Mouse (Mus musculus) intestine, embryonic 15.5 days (tissue): ENCODE data around the gene Ctsz. TPM values are rescaled to one million over a fixed set of nuclear protein-coding genes. Genes with fewer than 3 reads are reported as not detected.

Source experiments
- ATAC-seq: fragments of 200-750 bp; cut with Nextera tagmentation; 2 replicates; pipeline ENCODE4 v1.8.0; 2017; ENCODE audit warnings: moderate TSS enrichment, moderate library complexity
- H3K27ac ChIP-seq: fragments of 300-500 bp; sonication (generic); 2 replicates; pipeline ENCODE4 v1.5.1; 2015; ENCODE audit warnings: mild to moderate bottlenecking, inconsistent platforms
- H3K27me3 ChIP-seq: fragments of 300-500 bp; sonication (generic); replicated peaks from 2 replicates; pipeline ENCODE4 v1.6.1; 2015; ENCODE audit warnings: inconsistent platforms
- H3K36me3 ChIP-seq: fragments of 300-500 bp; sonication (generic); 2 replicates; pipeline ENCODE4 v1.6.1; 2015; ENCODE audit warnings: inconsistent platforms
- H3K4me1 ChIP-seq: fragments of 300-500 bp; sonication (generic); replicated peaks from 2 replicates; pipeline ENCODE4 v1.6.1; 2015; ENCODE audit warnings: inconsistent platforms
- H3K4me2 ChIP-seq: fragments of 300-500 bp; sonication (generic); replicated peaks from 2 replicates; pipeline ENCODE4 v1.6.1; 2015; ENCODE audit warnings: mild to moderate bottlenecking, inconsistent platforms
- H3K4me3 ChIP-seq: fragments of 300-500 bp; sonication (generic); replicated peaks from 2 replicates; pipeline ENCODE4 v1.5.1; 2015; ENCODE audit warnings: inconsistent platforms
- H3K9ac ChIP-seq: fragments of 300-500 bp; sonication (generic); 2 replicates; pipeline ENCODE4 v1.6.1; 2015; ENCODE audit warnings: inconsistent platforms
- H3K9me3 ChIP-seq: fragments of 300-500 bp; sonication (generic); 2 replicates; pipeline ENCODE4 v1.6.1; 2016; ENCODE audit warnings: inconsistent platforms
- WGBS: fragments of 180-500 bp; shearing (Covaris S2); methylation state at CpG from one replicate; pipeline ENCODE4 v1.1.7; 2015; 5-methylcytosine and 5-hydroxymethylcytosine counted together
- polyA plus RNA-seq: library from polyadenylated mRNA; unstranded; fragments of >200 nt; fragmentation: Nextera tagmentation; extraction: Ambion mirVana; gene quantifications from 2 replicates; pipeline ENCODE4 v1.2.1, GENCODE M21; 2015

Gene Ctsz
- polyA plus RNA-seq, 1 experiment from 2014 or later, result 247 TPM

GRCm38 (mm10) chr2:174439450-174439838 lies 605 bp upstream of the Ctsz start:
- Histone ChIP-seq H3K4me1 (peaks cover 32% of the 10 kb centered on the region), H3K27ac (no peak overlapping the region), H3K9ac (no peak overlapping the region), H3K4me3 (no peak overlapping the region), H3K9me3 (no peaks in the 10 kb centered on the region), H3K36me3 (0 out of 2 replicates have a peak, but pooled peaks cover 2% of the 10 kb centered on the region), H3K27me3 (no peaks in the 10 kb centered on the region), H3K4me2 (peak overlapping the region; percentile 89)
- WGBS, result 59% methylated on average over 5 of the region's 5 CpGs
- no peak for ATAC-seq

GRCm38 (mm10) chr2:174438181-174438580 lies 658 bp downstream of the Ctsz start:
- H3K4me1 ChIP-seq, result peaks cover 31% of the 10 kb centered on the region
- H3K27ac ChIP-seq, result 0 out of 2 replicates have a peak overlapping the region, but pooled peaks have one; percentile 36
- peak overlapping the region; percentile 54 for H3K9ac ChIP-seq
- no peaks in the 10 kb centered on the region for H3K27me3 ChIP-seq
- WGBS, result 63% methylated on average over 11 of the region's 11 CpGs
- H3K36me3 ChIP-seq, result peaks cover 7% of the 10 kb centered on the region; the same call in 1 of the 2 replicates
- H3K9me3 ChIP-seq, result no peaks in the 10 kb centered on the region
- H3K4me2 ChIP-seq, result peak overlapping the region; percentile 89
- ATAC-seq, result 0 out of 2 replicates have a peak, but pooled peaks have one; percentile 1
- H3K4me3 ChIP-seq, result peak overlapping the region; percentile 59

- peak overlapping the region; percentile 59 for H3K4me3 ChIP-seq
- no peak overlapping the region for H3K27ac ChIP-seq
- H3K36me3 ChIP-seq, result peaks cover 9% of the 10 kb centered on the region; the same call in 1 of the 2 replicates
- no peaks in the 10 kb centered on the region for H3K9me3 ChIP-seq
- WGBS, result 83% methylated on average over 4 of the region's 4 CpGs
- peaks cover 29% of the 10 kb centered on the region for H3K4me1 ChIP-seq
- 0 out of 2 replicates have a peak, but pooled peaks have one; percentile 1 for ATAC-seq
- H3K27me3 ChIP-seq, result no peaks in the 10 kb centered on the region
- H3K4me2 ChIP-seq, result peak overlapping the region; percentile 89
- 0 out of 2 replicates have a peak overlapping the region, but pooled peaks have one; percentile 54 for H3K9ac ChIP-seq
Observed at GRCm38 (mm10) chr2:174437697-174437982, 1.2 kb downstream of the Ctsz start.

- no peak overlapping the region for H3K9ac ChIP-seq
- H3K4me1 ChIP-seq, result peaks cover 29% of the 10 kb centered on the region
- no peaks in the 10 kb centered on the region for H3K9me3 ChIP-seq
- H3K27me3 ChIP-seq, result no peaks in the 10 kb centered on the region
- WGBS, result 93% methylated on average over 7 of the region's 7 CpGs
- H3K36me3 ChIP-seq, result peaks cover 13% of the 10 kb centered on the region; the same call in 1 of the 2 replicates
- 0 out of 2 replicates have a peak overlapping the region, but pooled peaks have one; percentile 59 for H3K4me3 ChIP-seq
- peak overlapping the region; percentile 89; the same call in 1 of the 2 replicates for H3K4me2 ChIP-seq
- H3K27ac ChIP-seq, result no peak overlapping the region
- no peak for ATAC-seq
Observed at GRCm38 (mm10) chr2:174436916-174437696, 1.7 kb downstream of the Ctsz start.

- H3K4me2 ChIP-seq, result no peak overlapping the region
- no peaks in the 10 kb centered on the region for H3K27me3 ChIP-seq
- H3K9ac ChIP-seq, result no peak overlapping the region
- 87% methylated on average over 26 of the region's 26 CpGs for WGBS
- H3K9me3 ChIP-seq, result no peaks in the 10 kb centered on the region
- no peak overlapping the region for H3K4me3 ChIP-seq
- H3K4me1 ChIP-seq, result peaks cover 26% of the 10 kb centered on the region
- no peak overlapping the region for H3K27ac ChIP-seq
- H3K36me3 ChIP-seq, result peaks cover 13% of the 10 kb centered on the region; the same call in 1 of the 2 replicates
- ATAC-seq, result no peak
Observed at GRCm38 (mm10) chr2:174436076-174436701, 2.6 kb downstream of the Ctsz start.

GRCm38 (mm10) chr2:174434943-174435342 lies 3.9 kb downstream of the Ctsz start:
- Histone ChIP-seq H3K4me2 (no peak overlapping the region), H3K9ac (no peak overlapping the region), H3K4me1 (peaks cover 26% of the 10 kb centered on the region), H3K4me3 (no peak overlapping the region), H3K9me3 (no peaks in the 10 kb centered on the region), H3K27ac (no peak overlapping the region), H3K36me3 (peaks cover 15% of the 10 kb centered on the region; the same call in 1 of the 2 replicates), H3K27me3 (no peaks in the 10 kb centered on the region)
- no peak for ATAC-seq
- 96% methylated on average over 9 of the region's 9 CpGs for WGBS

GRCm38 (mm10) chr2:174428996-174429591 lies 9.7 kb downstream of the Ctsz start:
- Histone ChIP-seq H3K4me3 (no peak overlapping the region), H3K36me3 (peaks cover 51% of the 10 kb centered on the region), H3K9ac (no peak overlapping the region), H3K27me3 (no peaks in the 10 kb centered on the region), H3K27ac (no peak overlapping the region), H3K9me3 (no peaks in the 10 kb centered on the region), H3K4me2 (no peak overlapping the region), H3K4me1 (no peaks in the 10 kb centered on the region)
- 84% methylated on average over 10 of the region's 10 CpGs for WGBS
- ATAC-seq, result no peak

- no peaks in the 10 kb centered on the region for H3K4me1 ChIP-seq
- H3K4me2 ChIP-seq, result no peak overlapping the region
- H3K36me3 ChIP-seq, result peaks cover 55% of the 10 kb centered on the region
- H3K4me3 ChIP-seq, result no peak overlapping the region
- ATAC-seq, result no peak
- no peak overlapping the region for H3K9ac ChIP-seq
- 79% methylated on average over 18 of the region's 18 CpGs for WGBS
- no peaks in the 10 kb centered on the region for H3K27me3 ChIP-seq
- no peak overlapping the region for H3K27ac ChIP-seq
- H3K9me3 ChIP-seq, result no peaks in the 10 kb centered on the region
Observed at GRCm38 (mm10) chr2:174428076-174428835, 10.6 kb downstream of the Ctsz start.

GRCm38 (mm10) chr2:174426856-174427255 lies 12.0 kb downstream of the Ctsz start:
- H3K4me1 ChIP-seq, result no peaks in the 10 kb centered on the region
- no peak overlapping the region for H3K4me2 ChIP-seq
- H3K9ac ChIP-seq, result no peak overlapping the region
- no peak overlapping the region for H3K4me3 ChIP-seq
- H3K27me3 ChIP-seq, result no peaks in the 10 kb centered on the region
- no peak for ATAC-seq
- WGBS, result 93% methylated on average over 12 of the region's 12 CpGs
- H3K9me3 ChIP-seq, result no peaks in the 10 kb centered on the region
- H3K27ac ChIP-seq, result no peak overlapping the region
- H3K36me3 ChIP-seq, result peaks cover 55% of the 10 kb centered on the region

- Histone ChIP-seq H3K9ac (no peak overlapping the region), H3K4me2 (no peak overlapping the region), H3K4me1 (no peaks in the 10 kb centered on the region), H3K4me3 (no peak overlapping the region), H3K27me3 (no peaks in the 10 kb centered on the region), H3K9me3 (no peaks in the 10 kb centered on the region), H3K27ac (no peak overlapping the region), H3K36me3 (peaks cover 62% of the 10 kb centered on the region)
- WGBS, result 86% methylated on average over 11 of the region's 11 CpGs
- no peak for ATAC-seq
Observed at GRCm38 (mm10) chr2:174424301-174425085, 14.3 kb downstream of the Ctsz start.

GRCm38 (mm10) chr2:174421107-174421506 lies 17.7 kb downstream of the Ctsz start:
- ATAC-seq, result no peak
- Histone ChIP-seq H3K27me3 (no peaks in the 10 kb centered on the region), H3K4me3 (no peak overlapping the region), H3K27ac (no peak overlapping the region), H3K36me3 (peaks cover 36% of the 10 kb centered on the region), H3K9ac (no peak overlapping the region), H3K4me2 (no peak overlapping the region), H3K4me1 (peaks cover 4% of the 10 kb centered on the region), H3K9me3 (no peaks in the 10 kb centered on the region)
- 81% methylated on average over 6 of the region's 6 CpGs for WGBS
